Mouse (Mus musculus): ENCODE measurements at regions not wholly inside any gene's neighbourhood (a gene's known extent, or its start where the extent isn't known, plus 50 kb on each side); places are given as distances from the start of the nearest gene placed in this dataset.

GRCm38 (mm10) chr14:80097238-80097637 is 113.4 kb downstream of the Olfm4 start:
- TF ChIP-seq CTCF (IDR thresholded peaks at IDR 0.05) (no peak), POLR2A (IDR thresholded peaks at IDR 0.05; ENCODE audit: insufficient read depth, low read depth, low read length) (no peak)
